Mouse (Mus musculus): ENCODE measurements around the gene Ccdc88c. TPM values are rescaled to one million over a fixed set of nuclear protein-coding genes. Genes with fewer than 3 reads are reported as not detected.

The Ccdc88c gene
- polyA plus RNA-seq, 1 experiment: 41.6 TPM

DNA sequence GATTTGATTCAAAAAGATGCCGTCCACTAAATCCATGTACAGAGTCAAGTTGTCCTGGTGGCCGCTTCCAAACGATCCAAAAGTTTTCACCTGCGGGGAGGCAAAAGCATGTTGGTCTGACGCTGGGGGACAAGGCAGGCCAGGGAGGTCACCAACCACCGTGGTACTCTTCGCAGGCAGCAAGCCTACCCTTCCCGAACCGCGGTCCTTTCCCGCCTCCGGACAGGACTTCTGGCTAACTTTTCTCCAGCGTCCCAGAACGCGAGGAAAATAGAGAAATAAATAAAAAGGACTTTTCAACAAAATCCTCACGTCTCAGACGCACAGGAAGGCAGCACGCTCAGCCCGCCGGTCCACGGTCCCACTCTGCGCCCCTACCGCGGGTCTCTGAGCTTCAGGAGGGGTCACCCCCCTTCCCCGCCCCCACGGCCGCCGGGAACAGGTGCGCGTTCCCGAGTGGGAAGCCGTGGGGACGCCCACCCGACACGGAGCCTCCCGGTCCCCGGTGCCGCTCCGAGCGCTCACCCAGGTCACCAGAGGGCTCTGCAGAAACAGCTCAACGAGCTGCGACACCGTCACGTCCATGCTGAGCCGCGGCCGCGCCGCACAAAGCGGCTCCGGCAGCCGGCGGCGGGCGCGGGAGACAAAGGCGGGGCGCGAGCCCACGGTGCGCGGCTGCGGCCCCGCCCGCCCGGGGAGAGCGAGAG is 456 bp downstream of the Ccdc88c start:
- H3K4me3 ChIP-seq (ENCODE audit: control insufficient read depth, low read depth, low read length): peak overlapping the region; percentile 95
- H3K36me3 ChIP-seq (ENCODE audit: control insufficient read depth, insufficient read depth, low read length): no peaks in the 10 kb centered on the region; the same call in none of the 2 replicates
- TF ChIP-seq POLR2A (IDR thresholded peaks at IDR 0.05; ENCODE audit: control insufficient read depth, low read depth, low read length) (0 out of 2 replicates have a peak, but pooled peaks have one; percentile 9), CTCF (IDR thresholded peaks at IDR 0.05; ENCODE audit: control insufficient read depth, insufficient read depth, insufficient replicate concordance, low read depth, low read length) (no peak)
- peaks cover 6% of the 10 kb centered on the region for H3K4me1 ChIP-seq (ENCODE audit: control insufficient read depth, insufficient read depth, low read length)
- no peaks in the 10 kb centered on the region for H3K27me3 ChIP-seq (ENCODE audit: control insufficient read depth, insufficient read depth, low read length)
- peak overlapping the region; percentile 77 for H3K27ac ChIP-seq (ENCODE audit: control insufficient read depth, insufficient read depth, low read depth, low read length)

DNA sequence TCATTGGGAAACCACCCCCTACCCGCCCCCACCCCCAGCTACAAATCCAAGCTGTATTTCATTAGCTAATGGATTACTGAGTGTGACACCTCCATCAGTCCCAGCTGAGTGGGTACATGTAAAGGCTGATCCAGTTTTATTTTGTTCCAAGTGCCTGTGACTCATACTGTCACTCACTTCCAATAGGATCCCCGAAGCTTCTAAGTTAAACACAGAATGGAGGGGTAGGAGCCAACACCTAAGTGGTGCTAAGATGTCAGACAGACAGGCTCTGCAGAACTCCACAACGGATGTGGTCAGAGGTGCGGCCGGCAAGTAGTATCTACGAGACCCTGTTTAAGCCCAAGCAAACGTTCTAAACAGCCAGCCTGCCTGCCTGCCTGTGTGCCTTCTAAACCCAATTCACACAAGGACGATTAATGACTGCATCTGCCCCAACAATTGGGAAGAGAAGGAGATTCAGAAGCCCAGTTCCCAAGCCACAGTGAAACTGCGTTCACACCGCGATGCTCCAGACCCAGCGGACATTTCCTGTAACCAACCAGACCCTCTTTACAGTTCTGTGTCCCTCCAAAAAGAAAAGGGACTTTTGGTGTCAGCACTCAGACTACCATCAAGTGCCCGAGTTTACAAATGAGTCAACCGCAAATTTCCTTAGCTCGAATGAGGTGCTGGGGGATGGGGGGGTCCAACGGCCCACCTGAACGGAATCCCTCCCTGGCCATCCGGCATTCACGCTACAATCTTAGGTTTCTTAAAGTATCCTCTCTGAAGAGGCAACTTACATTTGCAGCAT is 1.2 kb downstream of the Ccdc88c start:
- Histone ChIP-seq H3K27ac (ENCODE audit: control insufficient read depth, insufficient read depth, low read depth, low read length) (peak overlapping the region; percentile 41; the same call in 1 of the 2 replicates), H3K4me3 (ENCODE audit: control insufficient read depth, low read depth, low read length) (peak overlapping the region; percentile 95), H3K27me3 (ENCODE audit: control insufficient read depth, insufficient read depth, low read length) (no peaks in the 10 kb centered on the region), H3K4me1 (ENCODE audit: control insufficient read depth, insufficient read depth, low read length) (peaks cover 6% of the 10 kb centered on the region), H3K36me3 (ENCODE audit: control insufficient read depth, insufficient read depth, low read length) (no peaks in the 10 kb centered on the region; the same call in none of the 2 replicates)
- 0 out of 2 replicates have a peak, but pooled peaks have one; percentile 26 for TF ChIP-seq POLR2A (IDR thresholded peaks at IDR 0.05; ENCODE audit: control insufficient read depth, low read depth, low read length)
- TF ChIP-seq CTCF (IDR thresholded peaks at IDR 0.05; ENCODE audit: control insufficient read depth, insufficient read depth, insufficient replicate concordance, low read depth, low read length): no peak

DNA sequence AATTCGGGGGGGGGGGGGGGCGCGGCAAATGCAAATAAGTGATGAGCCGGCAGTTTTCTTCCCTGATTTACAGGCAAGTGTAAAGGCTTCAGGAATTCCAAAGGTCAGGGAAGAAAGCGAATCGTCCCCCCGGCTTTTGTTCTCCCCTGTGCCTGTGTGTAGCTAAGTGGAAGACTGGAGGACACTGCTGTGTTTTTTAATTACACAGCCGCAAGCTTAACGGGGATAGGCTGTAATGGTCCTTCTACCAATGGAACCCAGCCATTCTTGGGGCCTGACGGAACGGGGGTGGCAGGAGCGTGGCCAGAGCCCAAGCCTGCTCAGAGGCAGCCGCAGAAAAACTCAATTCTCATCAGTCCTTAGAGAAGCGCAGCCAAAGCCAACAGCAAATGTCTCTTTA is 1.9 kb downstream of the Ccdc88c start:
- Histone ChIP-seq H3K27me3 (ENCODE audit: control insufficient read depth, insufficient read depth, low read length) (no peaks in the 10 kb centered on the region), H3K4me1 (ENCODE audit: control insufficient read depth, insufficient read depth, low read length) (peaks cover 6% of the 10 kb centered on the region), H3K27ac (ENCODE audit: control insufficient read depth, insufficient read depth, low read depth, low read length) (no peak overlapping the region), H3K4me3 (ENCODE audit: control insufficient read depth, low read depth, low read length) (no peak overlapping the region), H3K36me3 (ENCODE audit: control insufficient read depth, insufficient read depth, low read length) (no peaks in the 10 kb centered on the region; the same call in none of the 2 replicates)
- TF ChIP-seq POLR2A (IDR thresholded peaks at IDR 0.05; ENCODE audit: control insufficient read depth, low read depth, low read length) (no peak), CTCF (IDR thresholded peaks at IDR 0.05; ENCODE audit: control insufficient read depth, insufficient read depth, insufficient replicate concordance, low read depth, low read length) (no peak)

- Histone ChIP-seq H3K36me3 (ENCODE audit: control insufficient read depth, insufficient read depth, low read length) (no peaks in the 10 kb centered on the region; the same call in none of the 2 replicates), H3K27ac (ENCODE audit: control insufficient read depth, insufficient read depth, low read depth, low read length) (no peak overlapping the region), H3K27me3 (ENCODE audit: control insufficient read depth, insufficient read depth, low read length) (no peaks in the 10 kb centered on the region), H3K4me1 (ENCODE audit: control insufficient read depth, insufficient read depth, low read length) (peaks cover 6% of the 10 kb centered on the region), H3K4me3 (ENCODE audit: control insufficient read depth, low read depth, low read length) (no peak overlapping the region)
- TF ChIP-seq POLR2A (IDR thresholded peaks at IDR 0.05; ENCODE audit: control insufficient read depth, low read depth, low read length) (no peak), CTCF (IDR thresholded peaks at IDR 0.05; ENCODE audit: control insufficient read depth, insufficient read depth, insufficient replicate concordance, low read depth, low read length) (no peak)
Measured at GRCm38 (mm10) chr12:101026518-101026917, 2.3 kb downstream of the Ccdc88c start.

GRCm38 (mm10) chr12:101026025-101026424 is 2.8 kb downstream of the Ccdc88c start:
- Histone ChIP-seq H3K4me1 (ENCODE audit: control insufficient read depth, insufficient read depth, low read length) (peaks cover 6% of the 10 kb centered on the region), H3K4me3 (ENCODE audit: control insufficient read depth, low read depth, low read length) (no peak overlapping the region), H3K27ac (ENCODE audit: control insufficient read depth, insufficient read depth, low read depth, low read length) (no peak overlapping the region), H3K27me3 (ENCODE audit: control insufficient read depth, insufficient read depth, low read length) (no peaks in the 10 kb centered on the region), H3K36me3 (ENCODE audit: control insufficient read depth, insufficient read depth, low read length) (no peaks in the 10 kb centered on the region; the same call in none of the 2 replicates)
- TF ChIP-seq POLR2A (IDR thresholded peaks at IDR 0.05; ENCODE audit: control insufficient read depth, low read depth, low read length) (no peak), CTCF (IDR thresholded peaks at IDR 0.05; ENCODE audit: control insufficient read depth, insufficient read depth, insufficient replicate concordance, low read depth, low read length) (no peak)

GRCm38 (mm10) chr12:101025379-101025778 is 3.5 kb downstream of the Ccdc88c start:
- no peaks in the 10 kb centered on the region for H3K27me3 ChIP-seq (ENCODE audit: control insufficient read depth, insufficient read depth, low read length)
- H3K27ac ChIP-seq (ENCODE audit: control insufficient read depth, insufficient read depth, low read depth, low read length): no peak overlapping the region
- peaks cover 6% of the 10 kb centered on the region for H3K4me1 ChIP-seq (ENCODE audit: control insufficient read depth, insufficient read depth, low read length)
- TF ChIP-seq POLR2A (IDR thresholded peaks at IDR 0.05; ENCODE audit: control insufficient read depth, low read depth, low read length): no peak
- TF ChIP-seq CTCF (IDR thresholded peaks at IDR 0.05; ENCODE audit: control insufficient read depth, insufficient read depth, insufficient replicate concordance, low read depth, low read length): no peak
- H3K36me3 ChIP-seq (ENCODE audit: control insufficient read depth, insufficient read depth, low read length): no peaks in the 10 kb centered on the region; the same call in none of the 2 replicates
- no peak overlapping the region for H3K4me3 ChIP-seq (ENCODE audit: control insufficient read depth, low read depth, low read length)

GRCm38 (mm10) chr12:101024824-101025223 is 4.0 kb downstream of the Ccdc88c start:
- Histone ChIP-seq H3K4me1 (ENCODE audit: control insufficient read depth, insufficient read depth, low read length) (peaks cover 6% of the 10 kb centered on the region), H3K27me3 (ENCODE audit: control insufficient read depth, insufficient read depth, low read length) (no peaks in the 10 kb centered on the region), H3K27ac (ENCODE audit: control insufficient read depth, insufficient read depth, low read depth, low read length) (no peak overlapping the region), H3K36me3 (ENCODE audit: control insufficient read depth, insufficient read depth, low read length) (no peaks in the 10 kb centered on the region; the same call in none of the 2 replicates), H3K4me3 (ENCODE audit: control insufficient read depth, low read depth, low read length) (no peak overlapping the region)
- no peak for TF ChIP-seq POLR2A (IDR thresholded peaks at IDR 0.05; ENCODE audit: control insufficient read depth, low read depth, low read length)

Measured in testis, adult 2 months (tissue).